Mouse (Mus musculus) E14TG2a.4 (cell line): ENCODE data around the gene D330020A13Rik.

Source experiments
- CTCF ChIP-seq: conservative IDR thresholded peaks from 2 replicates; pipeline ENCODE4 v1.5.1; 2014; ENCODE audit warnings: low read length
- NANOG ChIP-seq: IDR thresholded peaks from 2 replicates; pipeline ENCODE4 v1.6.1; 2014; ENCODE audit warnings: borderline replicate concordance, low read length, mixed read lengths
- POU5F1 ChIP-seq: IDR thresholded peaks from 2 replicates; pipeline ENCODE4 v1.6.1; 2014; ENCODE audit warnings: low read length, borderline replicate concordance

GRCm38 (mm10) chr6:120264151-120264550 is 30.0 kb upstream of the D330020A13Rik start:
- TF ChIP-seq CTCF (no peak), POU5F1 (no peak), NANOG (no peak)
